Mouse (Mus musculus) MN1 (cell line): Measurements from ENCODE around the gene Gm5617.
"Not testable (repeated sequence)": the region's sequence is repeated elsewhere in the genome, so short reads cannot be mapped to it uniquely, and the experiment has no call there.

ENCODE experiments used
- DNase-seq: peaks from one replicate; pipeline ENCODE4 v3.0.0-alpha.2; 2016; ENCODE audit warnings: low spot score

The Gm5617 gene

DNA sequence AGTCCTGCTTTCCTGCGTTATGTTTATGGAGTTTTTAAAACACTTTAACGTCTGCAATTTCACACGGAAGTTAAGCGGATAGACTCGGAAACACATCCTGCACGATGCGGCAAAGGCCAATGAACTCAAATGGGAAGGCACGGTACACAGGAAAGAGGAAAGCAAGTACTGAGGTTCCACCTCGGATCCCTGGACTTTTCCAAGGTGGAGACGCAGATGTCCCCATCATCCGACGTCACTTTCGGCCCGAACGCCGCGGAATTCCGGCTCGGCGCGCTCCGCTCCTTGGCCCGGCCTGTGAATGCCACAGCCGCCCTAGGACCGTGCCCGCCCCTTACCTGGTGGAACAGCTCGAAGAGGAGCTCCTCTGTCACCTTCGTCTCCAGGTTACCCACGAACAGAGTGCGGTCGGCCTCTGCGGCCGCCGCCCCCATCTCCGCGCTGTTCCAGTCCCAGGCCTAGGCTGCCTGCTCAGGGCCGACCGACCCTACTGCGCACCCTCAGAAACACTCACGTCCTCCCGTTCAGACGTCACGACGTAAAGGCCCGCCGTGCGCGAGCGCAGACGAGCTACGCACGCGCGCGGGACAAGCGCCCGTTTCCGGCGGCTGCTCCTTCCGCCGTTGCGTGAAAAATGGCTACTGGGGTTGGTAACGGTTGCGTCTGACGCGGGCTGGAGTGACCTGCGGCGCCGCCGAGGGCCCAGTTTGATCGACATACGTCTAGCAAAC lies at the start of gene Gm5617, which contains the start of gene Rbm7:
Gene Gm5617, plus strand, starts transcription at position 626 of the 731 bp plus-strand sequence.
Gene Rbm7, minus strand, starts transcription at position 483 of the 731 bp plus-strand sequence.
- no peak for DNase-seq

DNA sequence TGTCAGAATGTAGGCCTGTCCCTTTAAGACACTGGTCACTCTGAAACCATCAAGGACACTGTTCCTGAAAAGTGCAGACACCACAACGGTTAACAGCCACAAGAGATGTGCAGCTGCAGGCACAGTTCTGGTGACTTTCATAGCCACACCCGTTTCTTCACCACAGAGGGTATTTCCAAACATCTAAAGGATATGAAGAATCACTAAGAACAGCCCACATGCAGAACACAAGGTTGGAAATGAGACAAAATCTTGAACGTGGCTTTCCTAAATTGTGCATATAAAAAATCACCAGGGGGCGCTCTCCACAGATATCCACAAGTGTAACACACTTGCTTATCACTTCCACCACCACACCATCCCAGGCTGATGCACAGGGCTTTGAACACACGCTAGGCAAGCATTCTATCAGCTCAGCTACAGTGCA lies 47.4 kb upstream of the Gm5617 start:
- peak; percentile 15 for DNase-seq

DNA sequence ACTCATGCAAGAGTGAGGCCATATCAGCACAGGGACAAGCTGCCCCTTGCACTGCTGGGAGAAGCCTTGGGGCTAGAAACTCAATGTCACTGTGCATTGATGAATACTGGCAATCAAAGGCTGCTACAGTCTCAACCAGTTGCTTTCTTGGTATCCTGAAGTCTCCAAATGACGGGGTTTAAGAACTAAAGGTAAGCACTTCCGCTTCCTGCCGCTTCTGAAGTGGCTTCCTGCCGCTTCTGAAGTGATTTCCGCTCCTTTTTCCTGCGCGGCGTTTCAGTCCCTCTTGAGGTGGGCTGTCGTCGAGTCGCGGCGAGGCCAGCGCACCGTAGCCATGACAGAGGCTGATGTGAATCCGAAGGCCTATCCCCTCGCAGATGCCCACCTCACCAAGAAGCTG lies 45.2 kb upstream of the Gm5617 start:
- DNase-seq = no peak

DNA sequence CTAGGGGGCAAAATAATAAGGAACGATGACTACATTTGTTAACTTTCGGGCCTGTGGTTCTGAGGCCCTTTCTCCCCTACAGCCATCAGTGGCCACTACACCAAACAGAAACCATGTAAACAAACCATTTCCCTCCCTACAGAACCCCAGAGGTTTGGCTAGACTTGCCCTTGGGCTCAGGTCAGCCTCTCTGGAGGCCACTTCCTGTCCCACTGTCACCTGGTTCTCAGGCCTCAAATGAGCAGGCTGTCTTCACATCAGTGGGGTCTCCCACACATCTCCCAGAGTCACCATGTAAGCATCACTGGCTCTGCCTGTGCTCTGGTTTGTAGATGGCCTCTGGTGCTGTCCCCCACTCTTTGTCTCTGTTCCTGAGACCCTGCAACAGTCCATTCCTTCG lies 39.3 kb upstream of the Gm5617 start:
- DNase-seq = no peak

DNA sequence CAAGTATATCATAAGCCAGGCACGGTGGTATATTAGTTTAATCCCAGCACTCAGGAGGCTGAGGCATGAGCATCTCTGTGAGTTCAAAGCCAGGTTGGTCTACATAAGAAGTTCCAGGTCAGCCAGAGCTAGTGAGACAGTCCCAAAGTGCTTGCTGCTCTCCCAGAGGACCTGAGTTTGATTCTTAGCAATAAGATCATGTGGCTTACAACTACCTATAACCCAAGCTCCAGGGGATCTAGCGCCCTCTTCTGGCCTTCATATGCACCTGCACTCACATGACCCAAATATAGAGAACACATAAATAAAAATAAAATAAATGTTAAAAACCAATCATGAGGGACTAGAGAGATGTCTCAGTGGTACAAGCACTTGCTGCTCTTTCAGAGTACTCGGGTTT lies 36.4 kb upstream of the Gm5617 start:
- no peak for DNase-seq

DNA sequence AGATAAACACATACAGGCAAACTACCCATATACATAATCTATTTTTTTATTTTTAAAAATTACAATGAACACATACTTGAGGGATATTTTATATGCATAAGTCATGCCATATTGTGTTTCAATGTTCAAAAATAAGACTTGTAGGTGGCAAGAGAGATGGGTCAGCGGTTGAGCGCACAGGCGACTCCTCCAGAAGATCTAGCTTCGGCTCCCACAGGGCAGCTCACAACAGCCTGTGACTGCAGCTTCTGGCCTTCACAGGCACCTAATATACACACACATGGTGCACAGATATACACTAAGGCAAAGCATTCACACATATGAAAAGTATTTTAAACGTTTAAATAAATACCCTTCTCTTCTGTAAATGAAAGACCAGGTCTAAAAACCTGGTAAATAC lies 35.9 kb upstream of the Gm5617 start:
- DNase-seq = no peak

DNA sequence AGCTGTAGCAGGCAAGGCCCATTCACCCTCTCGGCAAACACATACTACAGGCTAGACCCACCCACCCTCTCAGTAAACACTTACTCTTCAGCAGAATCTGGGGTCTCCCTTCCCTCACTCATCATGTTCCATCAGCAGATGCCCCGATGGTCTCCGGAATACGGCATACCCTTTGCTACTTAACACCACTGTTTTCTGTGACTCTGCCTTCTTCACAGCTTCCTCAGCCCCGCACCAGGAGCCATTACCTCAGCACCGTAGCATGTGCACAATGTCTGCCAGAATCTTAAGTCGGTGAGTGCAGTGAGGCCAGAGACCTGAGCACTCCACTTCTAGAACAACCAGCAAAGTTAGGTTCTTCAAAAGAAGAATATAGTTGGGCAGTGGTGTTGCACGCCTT lies 34.5 kb upstream of the Gm5617 start:
- no peak for DNase-seq

DNA sequence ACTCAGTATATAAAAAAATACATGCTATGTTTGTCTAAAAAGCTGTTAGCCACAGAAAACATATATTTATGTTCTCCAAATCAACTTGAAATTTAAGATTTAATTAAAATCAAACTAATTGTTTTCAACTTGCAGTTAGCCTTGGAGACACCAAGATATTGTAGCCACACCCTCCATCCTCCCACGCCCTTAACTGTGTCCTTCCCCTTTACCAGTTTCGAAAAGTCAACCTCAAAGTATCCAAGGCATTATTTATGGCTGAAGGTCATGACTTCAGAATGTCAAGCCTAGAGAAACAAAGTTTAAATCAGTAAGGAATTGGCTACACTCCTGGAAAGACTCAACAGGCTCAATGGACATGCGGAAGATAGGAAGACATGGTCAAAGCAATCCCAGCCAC lies 33.7 kb upstream of the Gm5617 start:
- DNase-seq = no peak

DNA sequence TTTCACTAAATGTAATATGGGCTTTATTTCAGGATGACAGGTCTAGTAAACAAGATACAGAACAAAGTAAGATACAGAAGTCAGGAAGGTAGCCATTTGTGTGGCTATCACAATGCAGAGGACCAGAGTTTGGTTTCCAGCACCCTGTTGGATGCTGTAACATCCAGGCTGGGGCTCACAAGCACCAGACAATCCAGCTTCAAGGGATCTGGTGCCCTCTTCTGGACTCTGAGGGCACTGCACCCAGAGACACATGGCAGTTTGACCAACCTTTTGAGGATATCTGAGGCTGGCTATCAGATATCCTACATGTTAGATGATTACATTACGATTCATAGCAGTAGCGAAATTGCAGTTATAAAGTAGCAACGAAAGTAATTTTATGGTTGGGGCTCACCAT lies 29.6 kb upstream of the Gm5617 start:
- DNase-seq = no peak

DNA sequence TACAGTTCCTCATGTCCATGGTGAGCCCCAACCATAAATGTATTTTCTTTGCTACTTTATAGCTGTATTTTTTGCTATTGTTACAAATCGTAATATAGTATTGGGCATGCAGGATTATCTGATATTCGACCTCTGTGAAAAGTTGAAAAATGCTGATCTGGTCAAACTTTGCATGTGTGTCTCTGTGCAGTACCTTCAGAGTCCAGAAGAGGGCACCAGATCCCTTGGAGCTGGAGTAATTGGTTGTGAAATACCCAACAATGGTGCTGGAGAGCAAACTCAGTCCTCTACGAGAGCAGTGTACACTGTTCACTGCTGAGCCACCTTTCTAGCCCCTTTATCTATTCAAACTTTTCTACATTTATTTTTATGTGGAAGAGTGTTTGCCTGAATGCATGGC lies 28.4 kb upstream of the Gm5617 start:
- DNase-seq = peak; percentile 47

DNA sequence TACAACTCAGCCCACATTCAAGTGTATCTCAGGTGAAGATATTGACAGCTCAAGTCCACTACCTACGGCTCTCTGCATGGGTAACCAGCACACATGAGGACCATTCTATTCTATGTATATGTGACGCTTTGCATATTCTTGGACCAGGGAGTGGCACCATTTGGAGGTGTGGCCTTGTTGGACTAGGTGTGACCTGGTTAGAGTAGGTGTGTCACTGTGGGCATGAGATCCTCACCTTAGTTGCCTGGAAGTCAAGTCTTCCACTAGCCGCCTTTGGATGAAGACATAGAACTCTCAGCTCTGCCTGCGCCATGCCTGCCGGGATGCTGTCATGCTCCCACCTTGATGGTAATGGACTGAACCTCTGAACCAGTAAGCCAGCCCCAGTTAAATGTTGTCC lies 27.8 kb upstream of the Gm5617 start:
- DNase-seq = not testable (repeated sequence)

DNA sequence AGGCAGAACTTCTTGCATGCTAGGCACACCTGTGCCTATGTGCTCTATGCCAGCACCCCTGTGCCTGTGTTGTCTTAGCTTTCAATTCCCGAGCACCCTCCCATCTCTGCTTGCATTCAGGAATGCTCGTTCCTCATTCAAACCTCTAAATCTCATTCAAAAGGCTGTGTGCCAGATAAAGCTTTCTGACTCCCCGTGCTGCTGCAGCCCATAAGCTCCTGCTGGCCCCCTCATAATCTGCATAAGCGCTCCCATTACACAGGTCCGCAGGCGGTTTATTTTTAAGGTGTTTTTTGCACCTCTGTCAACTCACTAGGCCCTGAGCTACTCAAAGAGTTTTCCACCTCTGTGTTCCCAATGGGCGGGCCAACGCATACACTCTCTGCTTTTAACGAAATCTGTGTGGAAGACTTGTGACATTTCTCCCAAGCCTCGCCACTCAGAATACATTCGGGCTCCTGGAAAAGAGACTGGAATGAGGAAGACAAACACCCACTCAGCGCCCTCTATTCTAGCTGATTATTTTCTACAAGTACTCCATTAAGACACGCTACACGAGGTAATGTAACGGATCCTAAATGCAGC lies 22.7 kb upstream of the Gm5617 start:
- no peak for DNase-seq

DNA sequence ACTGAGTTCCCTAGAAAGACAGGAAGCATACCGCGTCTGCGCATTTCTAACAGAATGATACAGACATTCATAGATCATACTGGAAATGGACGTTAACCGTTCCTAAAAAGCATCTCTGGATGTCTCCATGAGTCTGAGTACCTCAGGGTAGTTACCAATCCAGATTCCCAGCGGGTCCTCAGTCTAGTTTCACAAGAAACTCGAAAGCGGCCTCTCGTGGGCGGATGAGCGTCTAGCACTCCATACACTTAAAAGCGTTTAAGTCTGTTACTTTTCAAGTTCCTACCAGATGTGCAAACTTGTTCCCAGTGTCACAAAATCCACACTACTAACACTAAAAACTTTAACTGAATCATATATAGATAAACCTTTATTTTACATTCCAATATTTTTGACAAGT lies 22.1 kb upstream of the Gm5617 start:
- DNase-seq = no peak

DNA sequence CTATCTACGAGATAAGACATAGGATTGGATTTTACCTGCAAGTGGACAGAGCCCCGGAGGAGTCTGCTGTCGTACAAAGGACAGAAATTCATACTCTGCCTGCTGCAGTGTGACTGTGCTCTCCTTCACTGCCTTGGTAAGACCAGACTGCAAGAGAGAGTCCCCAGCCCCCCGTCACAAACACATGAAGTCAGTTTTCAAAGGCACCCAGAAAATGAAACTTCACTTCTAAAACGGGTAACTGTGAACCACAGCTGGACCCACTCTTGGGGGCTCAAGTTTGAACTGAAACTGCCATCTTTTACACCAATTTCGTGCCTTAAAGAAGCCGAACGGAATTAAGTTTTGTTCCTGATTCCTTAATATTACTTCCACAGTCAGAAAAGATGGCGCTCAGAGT lies 20.9 kb upstream of the Gm5617 start:
- DNase-seq = no peak

DNA sequence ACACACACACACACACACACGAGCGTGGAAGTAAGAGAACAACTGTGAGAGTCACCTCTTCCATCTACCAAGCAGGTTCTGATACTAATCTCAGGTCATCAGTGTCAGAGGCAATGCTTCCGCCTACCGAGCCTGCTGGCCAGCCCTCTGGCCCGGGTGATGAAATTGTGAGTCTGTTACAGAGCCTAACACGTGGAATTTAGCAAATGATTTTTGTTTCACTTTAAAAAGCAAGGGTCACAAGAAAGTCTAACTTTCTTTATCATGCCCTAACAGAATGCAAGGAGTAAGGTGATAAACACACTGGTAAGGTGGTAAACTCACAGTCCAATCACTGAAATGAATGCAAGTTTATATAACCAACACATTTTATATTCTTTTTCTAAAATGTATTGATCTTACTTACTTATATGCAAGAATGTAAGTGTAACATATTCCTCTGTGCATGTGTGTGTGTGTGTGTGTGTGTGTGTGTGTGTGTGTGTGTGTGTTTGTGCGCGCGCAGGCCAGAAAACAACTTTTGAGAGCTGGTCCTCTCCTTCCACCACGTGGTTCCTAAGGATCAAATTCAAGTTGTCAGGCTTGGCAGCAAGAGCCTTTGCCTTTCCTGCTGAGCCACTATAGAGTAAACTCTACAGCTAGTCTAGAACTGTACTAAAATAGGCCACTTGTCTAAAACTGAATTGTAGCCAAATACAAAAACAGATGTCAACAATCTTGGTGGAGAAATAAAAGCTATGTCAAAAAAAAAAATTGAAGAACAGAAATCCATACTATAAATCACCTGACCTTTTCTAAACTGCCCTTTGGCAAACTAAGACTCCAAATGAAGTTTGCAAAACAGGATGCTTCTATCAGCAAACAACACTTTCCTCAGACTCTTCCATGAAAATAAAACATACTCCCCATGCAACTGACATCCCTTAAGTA lies 18.7 kb upstream of the Gm5617 start:
- DNase-seq = no peak

DNA sequence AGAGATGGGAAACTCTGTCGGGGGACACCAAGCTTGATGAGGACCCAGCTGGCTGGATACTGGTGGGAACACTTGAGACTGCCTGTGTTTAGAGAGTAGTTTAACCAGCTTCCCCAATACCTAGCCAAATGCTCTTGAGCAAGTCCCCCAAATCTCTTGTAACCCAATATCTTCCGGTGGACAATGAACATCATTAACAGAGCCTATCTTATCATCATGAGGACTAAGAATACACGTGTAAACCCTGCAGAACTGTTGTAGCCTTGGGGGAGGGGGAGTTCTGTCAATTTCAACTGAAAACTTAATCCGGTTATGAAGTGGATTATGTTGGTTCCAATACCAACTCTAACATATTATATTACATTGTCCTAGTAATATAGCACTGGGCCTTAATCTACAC lies 16.4 kb upstream of the Gm5617 start:
- DNase-seq = no peak

DNA sequence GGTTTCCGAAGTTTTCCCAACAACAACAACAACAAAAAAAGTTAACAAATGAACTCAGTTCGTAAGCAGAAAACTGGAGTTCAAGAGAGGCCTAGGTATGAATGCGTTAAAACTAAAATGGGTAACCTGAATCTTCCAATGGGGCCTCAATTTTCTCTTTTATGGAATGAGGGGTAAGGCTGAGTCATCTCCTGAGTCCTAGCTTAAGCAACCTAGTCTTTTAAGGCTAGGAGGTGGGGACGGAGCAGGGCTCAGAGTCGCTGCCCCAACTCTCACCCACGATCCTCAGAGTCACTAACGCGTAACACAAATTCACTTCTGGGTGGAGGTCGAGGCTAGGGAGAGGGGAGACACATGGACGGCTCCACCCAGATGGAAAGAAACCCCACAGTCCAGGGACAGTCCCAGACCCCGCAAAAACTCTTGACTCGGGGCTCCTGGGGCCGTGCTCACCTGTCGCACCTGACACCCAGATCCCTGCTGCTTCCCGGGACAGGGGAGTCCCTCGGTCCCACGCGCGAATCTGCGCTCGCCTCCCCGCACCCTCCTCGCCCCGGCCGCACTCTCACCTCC lies 15.3 kb upstream of the Gm5617 start:
- DNase-seq = no peak

DNA sequence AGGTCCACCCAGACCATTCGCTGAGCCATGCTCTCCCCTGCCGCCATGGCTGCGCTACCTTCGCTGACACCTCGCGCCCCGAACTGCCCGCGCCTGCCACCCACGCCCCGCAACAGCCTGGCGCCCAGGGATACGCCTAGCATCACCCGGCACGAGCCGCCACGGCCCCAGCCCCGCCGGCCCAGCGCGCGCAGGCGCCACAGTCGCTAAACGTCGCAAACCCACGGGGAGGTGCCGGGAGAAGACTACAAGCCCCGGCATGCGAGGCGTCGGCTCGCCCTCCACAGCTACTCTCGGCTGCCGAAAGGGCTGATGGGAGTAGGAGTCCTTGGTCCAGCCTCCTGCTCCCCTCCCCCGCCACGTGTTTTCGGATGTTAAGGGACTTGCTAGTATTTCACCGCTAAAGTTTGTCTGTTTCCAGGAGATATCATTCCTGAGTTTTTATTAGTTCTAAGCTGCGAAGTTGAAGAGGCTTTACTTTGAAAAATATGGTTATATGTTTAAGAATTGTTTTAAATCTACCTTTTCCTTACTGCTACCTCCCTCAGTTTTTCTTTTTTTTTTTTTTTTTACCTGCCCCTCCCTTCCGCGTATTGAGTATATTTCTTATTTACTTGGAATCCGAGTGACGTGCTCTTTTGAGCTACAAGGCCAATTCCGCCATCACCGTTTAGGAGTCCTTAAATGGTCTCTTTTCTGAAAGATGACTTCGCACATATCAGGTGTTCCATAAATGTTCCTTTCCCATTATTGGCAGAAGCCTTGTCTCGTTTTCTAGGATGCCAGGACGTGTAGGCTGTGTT lies 14.6 kb upstream of the Gm5617 start, which contains the start of gene Rexo2:
Gene Rexo2, minus strand, starts transcription at position 213 of the 803 bp plus-strand sequence.
- peak; percentile 94 for DNase-seq

DNA sequence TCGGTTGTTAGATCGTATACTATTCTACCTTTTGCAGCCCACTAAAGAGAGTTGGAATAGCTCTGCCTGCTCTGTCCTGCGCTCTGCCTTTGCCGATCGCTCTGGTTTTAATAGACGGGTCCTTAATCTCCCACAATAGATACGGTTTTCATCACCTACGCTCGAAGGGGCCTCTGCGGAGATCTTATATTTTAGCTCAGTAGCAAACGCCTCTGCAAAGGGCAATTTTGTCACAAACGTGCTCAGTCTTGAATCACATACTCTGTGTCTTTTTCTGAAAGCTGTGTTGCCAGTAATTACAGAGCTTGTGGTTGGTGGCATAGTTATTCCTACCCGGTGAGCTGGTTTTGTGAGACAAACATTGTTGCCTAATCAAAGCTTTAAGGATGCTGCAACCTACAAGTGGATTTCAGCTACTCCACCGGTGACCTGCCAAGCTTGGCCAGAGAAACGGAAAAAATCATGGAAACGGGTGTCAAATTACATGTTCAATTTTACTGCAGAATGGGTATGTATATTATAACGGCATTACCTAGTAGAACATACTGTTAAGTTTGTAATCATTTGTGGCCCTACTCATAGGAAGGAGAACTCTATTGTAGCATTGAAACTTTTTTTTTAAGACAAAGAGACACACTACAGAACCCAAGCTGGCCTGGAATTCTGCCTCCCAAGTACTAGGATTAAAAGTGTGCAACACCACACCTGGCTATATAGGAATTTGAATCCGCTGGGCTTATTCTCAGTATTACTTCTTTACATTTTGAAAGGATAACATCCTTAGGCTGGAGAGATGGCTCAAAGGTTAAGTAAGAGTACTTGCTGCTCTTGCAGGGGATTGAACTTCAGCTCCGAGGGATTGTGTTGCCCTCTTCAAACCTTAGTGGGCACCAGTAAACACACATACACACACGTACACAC lies 13.8 kb upstream of the Gm5617 start:
- DNase-seq = peak; percentile 30

DNA sequence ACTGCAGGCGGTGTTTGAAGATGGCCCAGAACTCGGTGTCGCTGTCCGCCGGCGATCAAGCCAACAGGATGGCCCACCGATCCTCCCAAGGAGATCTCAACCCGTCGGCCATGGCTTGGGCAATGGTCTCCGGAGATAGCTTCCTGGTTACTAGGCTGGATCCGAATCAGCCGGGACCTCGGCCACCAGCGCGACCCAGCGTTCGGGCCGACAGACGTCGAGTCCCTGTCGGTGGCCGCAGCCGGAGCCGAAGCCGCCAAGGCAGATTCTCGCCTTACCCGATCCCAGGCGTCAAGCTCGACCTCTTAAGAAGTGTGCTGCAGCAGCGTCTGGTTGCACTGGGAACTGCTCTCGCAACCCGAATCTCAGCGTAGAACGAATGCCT lies 298 bp downstream of the Gm5617 start:
- no peak for DNase-seq
